Mouse (Mus musculus): ENCODE data around the gene Klk14. TPM values are rescaled to one million over a fixed set of nuclear protein-coding genes. Genes with fewer than 3 reads are reported as not detected.

Gene Klk14
- not detected for total RNA-seq (2023)

DNA sequence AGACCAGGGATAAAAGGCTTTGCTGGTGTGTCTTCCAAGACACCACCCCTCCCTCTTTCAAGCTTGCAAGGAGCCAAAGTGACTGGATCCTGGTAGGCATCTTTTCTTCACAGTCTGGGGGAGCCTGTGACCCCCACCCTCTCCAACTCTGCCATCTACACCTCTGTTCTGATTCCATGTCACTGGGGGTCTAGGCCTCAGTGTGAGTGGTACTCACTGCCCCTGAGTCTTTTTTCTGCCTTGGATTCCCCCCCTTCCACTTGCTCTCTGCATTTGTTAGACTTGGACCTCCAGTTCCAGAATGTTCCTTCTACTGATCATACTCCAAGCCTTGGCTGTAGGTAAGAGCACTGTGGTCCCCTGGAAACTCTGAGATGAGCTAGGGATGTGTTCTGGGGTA is at the start of gene Klk14:
Gene Klk14 (plus strand): TSS at position 301 of the 400 bp plus-strand sequence.

DNA sequence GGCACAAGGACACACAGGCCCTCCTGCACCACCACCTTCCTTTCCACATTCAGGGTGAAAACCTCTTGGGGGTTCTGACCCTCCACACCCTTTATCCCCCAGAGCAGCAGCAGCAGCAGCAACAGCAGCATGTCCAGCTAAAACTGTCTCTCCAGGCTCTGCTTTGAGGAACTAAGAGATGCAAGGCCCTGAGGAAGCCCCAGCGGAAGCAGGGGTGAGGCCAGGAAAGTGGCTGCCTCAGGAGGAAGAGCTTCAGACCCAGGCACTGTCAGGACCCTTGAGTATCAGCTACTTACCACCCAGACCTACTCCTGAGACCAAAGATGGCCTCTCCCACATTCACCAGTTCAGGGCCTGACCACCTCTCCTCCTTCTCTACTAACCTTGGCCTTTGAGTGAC is 30.2 kb upstream of the Klk14 start, which contains the start of gene Siglece:
Gene Siglece (minus strand): TSS at position 160 of the 400 bp plus-strand sequence.

DNA sequence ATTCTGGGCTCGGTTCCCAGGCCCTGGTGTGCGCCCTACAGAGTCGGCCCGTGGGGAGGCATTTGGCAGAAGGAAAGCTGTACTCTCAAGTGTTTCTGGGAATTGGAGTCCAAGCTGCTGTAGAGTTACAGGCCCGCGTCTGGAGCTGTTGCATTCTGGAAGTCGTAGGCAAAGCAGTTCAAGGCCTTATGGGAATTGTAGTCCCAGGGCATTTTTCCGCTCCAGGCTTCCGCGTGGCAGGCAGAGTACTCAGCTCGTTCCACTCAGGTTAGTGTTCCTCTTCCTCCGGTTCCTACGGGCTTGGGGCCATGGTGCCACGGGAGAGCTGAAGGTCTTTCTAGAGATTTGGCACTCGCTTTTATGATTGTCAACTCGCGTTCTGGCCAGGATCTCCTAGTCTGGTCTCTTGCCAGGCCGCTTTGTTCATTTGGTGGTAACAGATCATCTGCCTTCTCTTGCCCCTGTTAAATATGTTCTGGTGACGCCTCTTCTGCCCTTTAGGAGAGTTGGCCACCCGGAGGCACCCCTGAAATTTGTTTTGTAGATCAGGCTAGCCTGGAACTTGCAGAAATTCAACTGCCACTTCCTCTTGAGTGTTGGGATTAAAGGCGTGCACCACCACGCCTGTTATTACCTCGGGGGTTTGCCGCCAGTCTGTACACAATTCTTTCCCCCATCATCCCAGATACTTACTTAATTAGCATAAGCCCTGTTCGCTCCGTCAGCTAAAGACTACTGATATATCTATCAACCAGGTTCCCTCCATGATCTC is 18.2 kb upstream of the Klk14 start, which contains the start of gene Ctu1:
Gene Ctu1 (plus strand): TSS at position 208 of the 772 bp plus-strand sequence.

DNA sequence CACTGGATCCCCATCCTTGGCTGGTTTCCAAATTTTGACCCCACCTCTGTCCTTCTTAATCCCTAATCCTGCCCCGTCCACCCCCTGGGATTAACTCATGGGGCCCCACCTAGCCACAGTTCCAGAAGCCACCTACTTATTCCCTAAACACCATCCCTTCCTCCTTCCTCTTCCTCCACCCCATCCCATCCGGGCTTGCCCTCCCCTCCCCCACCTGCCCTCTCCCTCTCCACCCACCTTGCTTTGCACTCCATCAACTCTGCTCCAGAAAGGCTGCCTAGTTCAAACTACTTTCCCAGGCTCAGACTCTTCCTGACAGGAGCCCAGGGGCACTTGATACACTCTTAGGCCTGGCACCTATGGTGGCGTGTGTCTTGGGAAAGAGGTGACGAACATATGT is 22.0 kb downstream of the Klk14 start, which contains the start of gene Klk13:
Gene Klk13 (plus strand): TSS at position 301 of the 400 bp plus-strand sequence.

Other genes starting within 250 kb of the Klk14 start
- gene Cldnd2, start 249.6 kb upstream of the Klk14 start, total RNA-seq (2023): under 1 TPM in 1 of 2 experiments, not detected in 1; 0.90 TPM
- 10 to 100 TPM; 27.9 to 44.7 TPM for gene Etfb, start 246.3 kb upstream of the Klk14 start, total RNA-seq (2023)
- not detected for gene Gm45233, start 246.3 kb upstream of the Klk14 start, total RNA-seq (2023)
- 1 to 10 TPM in 1 of 2 experiments, under 1 TPM in 1; 0.36 to 1.1 TPM for gene Vsig10l, start 227.3 kb upstream of the Klk14 start, total RNA-seq (2023)
- not detected for gene Iglon5, start 200.3 kb upstream of the Klk14 start, total RNA-seq (2023)
- gene 4931406B18Rik, start 184.5 kb upstream of the Klk14 start, total RNA-seq (2023): not detected
- 1 to 10 TPM in 1 of 2 experiments, under 1 TPM in 1; 0.96 to 1.0 TPM for gene Cd33, start 146.0 kb upstream of the Klk14 start, total RNA-seq (2023)
- gene Zfp658, start 128.2 kb upstream of the Klk14 start, total RNA-seq (2023): 1 to 10 TPM; 8.2 TPM
- gene Zfp719, start 110.8 kb upstream of the Klk14 start, total RNA-seq (2023): 10 to 100 TPM in 1 of 2 experiments, 1 to 10 TPM in 1; 9.2 to 18.9 TPM
- not detected for gene Zfp819, start 83.2 kb upstream of the Klk14 start, total RNA-seq (2023)
- not detected for gene Ceacam18, start 55.7 kb upstream of the Klk14 start, total RNA-seq (2023)
- 1 to 10 TPM; 1.3 to 2.4 TPM for gene Siglece, start 30.3 kb upstream of the Klk14 start, total RNA-seq (2023)
- gene Ctu1, start 18.4 kb upstream of the Klk14 start, total RNA-seq (2023): 10 to 100 TPM in 1 of 2 experiments, 1 to 10 TPM in 1; 9.6 to 10.0 TPM
- not detected for gene Klk13, start 22.1 kb downstream of the Klk14 start, total RNA-seq (2023)
- not detected for gene Klk12, start 78.5 kb downstream of the Klk14 start, total RNA-seq (2023)
- not detected for gene Klk11, start 84.2 kb downstream of the Klk14 start, total RNA-seq (2023)
- not detected for gene Klk10, start 90.6 kb downstream of the Klk14 start, total RNA-seq (2023)
- gene Klk9, start 101.5 kb downstream of the Klk14 start, total RNA-seq (2023): not detected
- gene Klk8, start 107.2 kb downstream of the Klk14 start, total RNA-seq (2023): 100 to 1,000 TPM; 182 to 192 TPM
- 1 to 10 TPM in 1 of 2 experiments, under 1 TPM in 1; 0.76 to 1.3 TPM for gene Klk7, start 120.9 kb downstream of the Klk14 start, total RNA-seq (2023)
- not detected for gene Klk6, start 134.1 kb downstream of the Klk14 start, total RNA-seq (2023)
- gene Klk5, start 151.6 kb downstream of the Klk14 start, total RNA-seq (2023): not detected
- gene Klk4, start 190.7 kb downstream of the Klk14 start, total RNA-seq (2023): not detected
- not detected for gene Klk15, start 243.3 kb downstream of the Klk14 start, total RNA-seq (2023)